Mouse (Mus musculus) frontal cortex, postnatal 10 days (tissue): ENCODE results near the gene Syde2.

Experiments used
- DNase-seq, 2 experiments: peaks; one replicate each; pipeline ENCODE4 v3.0.0; 2022; ENCODE audit warnings: low spot score in 2 of 2, mixed read lengths in 1 of 2

The Syde2 gene

GRCm38 (mm10) chr3:146053082-146053814 lies 65.6 kb downstream of the Syde2 start:
- DNase-seq = no peak

DNA sequence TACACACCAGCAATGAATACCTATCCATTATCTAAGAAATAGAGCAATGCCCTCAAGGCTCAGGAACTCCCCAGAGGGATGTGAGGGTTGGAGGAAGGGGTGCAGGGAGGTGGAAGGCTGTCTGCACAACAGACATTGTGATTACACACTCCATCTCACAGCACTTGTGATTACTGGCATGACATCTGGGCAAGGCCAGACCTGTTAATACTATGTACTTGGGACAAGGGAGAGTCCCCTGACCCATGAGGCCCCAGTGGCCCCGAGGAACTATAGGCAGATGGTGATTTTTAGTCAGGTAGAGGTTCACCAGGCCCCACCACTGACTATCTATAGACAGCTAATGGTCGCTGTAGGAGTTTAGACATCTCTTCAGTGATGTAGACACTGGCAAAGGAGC lies 66.2 kb downstream of the Syde2 start:
- DNase-seq = no peak

- DNase-seq = no peak
Measured at GRCm38 (mm10) chr3:146057131-146057530, 69.5 kb downstream of the Syde2 start.

GRCm38 (mm10) chr3:146058263-146058662 lies 70.6 kb downstream of the Syde2 start:
- no peak for DNase-seq

- DNase-seq = no peak
Measured at GRCm38 (mm10) chr3:146059356-146059926, 71.8 kb downstream of the Syde2 start.

GRCm38 (mm10) chr3:146063146-146063545 lies 75.5 kb downstream of the Syde2 start:
- DNase-seq = no peak

DNA sequence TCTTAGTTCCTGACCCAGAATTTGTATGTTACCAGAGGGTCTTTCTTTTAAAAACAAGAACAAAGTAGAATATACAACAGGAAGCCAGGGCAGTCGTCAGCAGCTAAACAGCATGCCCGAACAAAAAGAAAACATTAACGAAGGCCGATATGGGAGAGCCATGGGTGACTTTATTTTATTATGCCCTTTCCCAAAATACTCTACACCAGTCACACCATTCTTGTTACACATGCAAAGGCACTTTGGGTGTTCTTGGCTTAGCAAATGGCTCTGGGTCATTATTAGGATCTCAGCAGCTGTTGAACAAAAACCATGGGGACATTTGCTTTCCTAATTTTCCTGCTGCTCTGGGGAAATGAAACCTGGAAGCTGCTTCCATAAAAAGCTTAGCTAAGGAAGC lies 81.6 kb downstream of the Syde2 start:
- DNase-seq = no peak
